Mouse (Mus musculus): Measurements from ENCODE around the gene Dock9.

Gene Dock9

GRCm38 (mm10) chr14:121791112-121791511 is 6.5 kb downstream of the Dock9 start:
- no peak for DNase-seq

GRCm38 (mm10) chr14:121789273-121789672 is 8.4 kb downstream of the Dock9 start:
- no peak for DNase-seq

DNA sequence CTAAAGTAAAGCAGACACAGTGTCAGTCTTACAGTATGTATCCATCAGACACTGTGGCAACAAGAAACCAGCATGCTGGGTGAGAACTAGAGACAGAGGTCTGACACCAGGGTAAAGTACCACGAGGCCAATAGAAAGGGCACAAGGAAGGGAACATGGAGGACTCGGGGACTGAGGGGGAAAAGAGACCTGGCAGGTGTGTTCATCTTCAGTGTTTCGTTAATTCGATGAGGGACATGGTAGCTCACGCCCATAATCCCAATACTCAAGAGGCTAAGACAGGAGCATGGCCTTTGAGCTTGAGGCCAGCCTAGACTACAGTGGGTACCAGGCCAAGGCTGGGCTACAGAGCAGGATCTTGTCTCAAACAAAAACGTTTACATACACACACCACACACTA is 9.2 kb downstream of the Dock9 start:
- no peak for DNase-seq

DNA sequence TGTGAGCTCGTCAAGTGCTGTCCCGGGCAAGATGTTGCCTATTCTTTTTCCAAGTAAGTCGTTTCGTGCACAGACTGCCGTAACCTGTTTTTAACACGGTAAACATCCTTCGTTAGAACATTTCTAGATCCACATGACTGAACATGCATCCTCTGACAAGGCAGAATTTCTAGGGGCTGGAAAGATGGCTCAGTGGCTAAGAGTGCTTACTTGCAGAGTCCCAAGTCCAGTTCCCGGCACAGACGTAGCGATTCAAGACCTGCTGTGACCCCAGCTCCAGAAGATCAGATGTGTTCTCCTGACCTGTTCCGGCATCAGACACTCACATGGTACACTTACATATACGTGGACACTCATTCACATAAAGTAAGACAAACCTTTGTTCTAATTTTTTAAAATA is 10.2 kb downstream of the Dock9 start:
- no peak for DNase-seq

- DNase-seq, result no peak
These were observed 10.7 kb downstream of the Dock9 start for GRCm38 (mm10) chr14:121786900-121787299.

GRCm38 (mm10) chr14:121785394-121785793 is 12.2 kb downstream of the Dock9 start:
- no peak for DNase-seq

DNA sequence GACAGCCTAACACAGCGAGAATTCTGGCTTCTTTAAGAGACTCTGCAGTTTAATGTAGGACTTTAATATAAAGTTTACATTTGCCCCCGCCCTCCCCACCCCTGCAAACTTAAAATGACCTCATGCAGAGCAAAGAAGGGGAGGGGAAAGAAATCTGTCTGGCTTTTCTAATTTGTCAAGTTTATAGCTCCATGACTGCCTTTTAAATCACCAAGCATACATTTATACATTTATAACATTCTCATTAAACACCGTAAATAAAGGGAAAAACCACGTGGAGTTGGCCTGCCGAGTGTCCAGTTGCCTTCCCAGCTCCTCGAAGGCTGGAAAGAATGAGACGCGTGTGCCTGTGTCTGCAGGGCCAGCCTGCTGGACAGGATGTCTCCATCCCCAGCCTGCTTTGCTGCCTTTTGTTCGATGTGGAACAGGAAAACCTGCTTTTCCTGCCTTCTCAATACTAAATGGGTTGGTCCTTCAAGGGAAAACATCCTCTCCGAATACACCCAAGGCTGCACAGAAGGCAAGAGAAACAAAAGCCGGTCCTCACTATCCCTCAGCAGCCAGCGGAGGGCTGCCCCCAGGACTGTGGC is 16.6 kb downstream of the Dock9 start:
- DNase-seq, result no peak

DNA sequence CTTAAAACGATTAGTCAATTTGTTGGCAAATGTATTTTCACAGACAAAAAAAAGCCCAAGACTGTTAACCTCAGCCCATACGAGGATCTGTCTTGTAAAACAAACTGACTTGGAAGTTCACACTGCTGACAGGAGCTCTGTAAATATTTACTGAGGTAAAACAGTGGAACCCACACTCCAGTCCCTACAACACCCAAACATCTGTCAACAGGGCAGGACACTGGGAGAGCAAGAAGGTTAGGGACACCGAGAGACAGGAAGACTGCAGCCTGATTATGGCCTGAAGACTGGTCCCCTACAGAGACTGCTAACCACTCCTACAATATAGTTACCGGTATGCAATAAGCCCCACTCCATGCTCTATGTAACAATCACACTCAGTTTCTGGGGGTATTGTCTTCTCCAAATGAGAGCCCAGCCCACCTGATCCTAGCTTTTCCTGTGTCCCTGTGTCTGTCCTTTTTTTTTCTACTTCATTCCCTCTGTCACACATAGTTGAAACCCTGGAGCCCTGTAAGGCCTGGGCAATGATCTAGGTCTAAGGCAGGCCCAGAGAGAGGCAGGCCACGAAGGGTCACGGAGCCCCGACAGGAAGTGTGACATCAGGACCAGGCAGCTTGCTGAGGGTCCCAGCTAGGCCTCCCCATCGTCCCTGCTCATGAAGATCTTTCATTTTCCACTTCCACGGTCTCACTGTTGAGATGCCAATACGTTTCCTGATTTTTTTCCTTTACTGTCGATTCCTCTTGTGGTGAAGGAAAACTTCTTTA is 17.3 kb downstream of the Dock9 start:
- no peak for DNase-seq

GRCm38 (mm10) chr14:121779620-121780019 is 18.0 kb downstream of the Dock9 start:
- no peak for DNase-seq

DNA sequence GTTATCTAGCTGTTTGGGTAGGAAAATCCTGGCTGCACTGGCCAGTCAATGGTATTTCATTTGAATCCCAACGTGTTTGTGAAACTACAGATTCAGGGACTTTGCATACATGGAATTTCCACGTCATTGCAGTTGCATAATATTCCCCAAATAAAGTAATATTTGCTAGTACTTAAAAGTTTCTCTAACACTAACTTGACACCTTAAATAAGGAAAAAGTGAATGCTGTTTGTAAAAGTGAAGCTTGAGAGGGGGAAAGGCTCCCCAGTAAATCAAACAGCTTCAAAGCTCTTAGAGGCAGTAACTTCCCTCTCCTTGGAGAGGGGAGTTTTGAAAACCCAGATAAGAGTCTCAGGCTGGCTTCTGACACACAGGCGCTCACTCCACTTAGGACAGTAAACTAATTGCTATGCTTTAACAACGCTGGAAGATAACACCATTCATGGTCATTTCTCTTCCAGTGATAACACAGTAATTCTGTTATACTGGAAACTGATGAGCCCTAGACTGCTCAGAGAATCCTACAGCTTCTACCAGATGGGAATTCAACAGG is 20.3 kb downstream of the Dock9 start:
- DNase-seq, result no peak

- no peak for DNase-seq
These were observed 20.9 kb downstream of the Dock9 start for GRCm38 (mm10) chr14:121776749-121777148.

GRCm38 (mm10) chr14:121762021-121762452 is 35.6 kb downstream of the Dock9 start:
- no peak for DNase-seq

DNA sequence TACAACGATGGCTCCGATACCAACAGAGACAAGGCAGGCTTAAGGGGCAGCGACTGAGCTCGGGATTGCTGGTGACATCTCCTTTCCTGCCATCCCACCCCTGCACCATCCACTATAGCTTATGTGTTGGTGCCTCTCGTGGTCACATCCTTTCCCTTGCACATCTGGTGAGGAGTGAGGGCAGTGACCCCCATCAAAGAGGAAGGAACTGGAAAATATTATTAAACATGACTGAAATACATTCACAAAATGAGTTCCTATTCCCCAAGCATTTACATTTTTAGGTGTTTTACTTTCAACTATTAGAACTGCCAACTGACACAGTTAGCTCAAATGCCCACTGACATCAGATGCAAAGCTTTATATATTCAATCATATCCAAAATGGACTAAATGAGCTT is 37.2 kb downstream of the Dock9 start:
- DNase-seq, result no peak

GRCm38 (mm10) chr14:121754110-121754509 is 43.5 kb downstream of the Dock9 start:
- DNase-seq, result no peak

GRCm38 (mm10) chr14:121752686-121753426 is 44.8 kb downstream of the Dock9 start:
- no peak for DNase-seq

DNA sequence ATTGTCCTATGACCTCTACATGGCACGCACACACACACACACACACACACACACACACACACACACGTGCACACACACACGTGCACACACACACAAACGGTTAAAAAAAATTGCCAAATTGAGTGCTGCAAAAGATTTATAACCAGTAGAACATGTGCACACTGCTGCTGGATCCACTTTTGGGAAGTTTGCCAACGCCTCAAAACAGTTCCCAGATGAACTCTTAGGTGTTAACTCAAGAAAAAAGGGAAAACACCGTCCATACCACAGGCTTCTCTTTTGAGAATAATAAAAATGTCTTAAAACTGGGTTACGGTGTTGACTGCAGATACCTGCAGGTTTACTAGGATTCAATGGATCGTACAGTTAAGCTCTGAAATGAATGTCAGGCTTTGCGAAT is 48.0 kb downstream of the Dock9 start:
- no peak for DNase-seq

- no peak for DNase-seq
These were observed 48.6 kb downstream of the Dock9 start for GRCm38 (mm10) chr14:121749084-121749483.

- DNase-seq, result no peak
These were observed 50.3 kb downstream of the Dock9 start for GRCm38 (mm10) chr14:121747360-121747759.

- no peak for DNase-seq
These were observed 53.7 kb downstream of the Dock9 start for GRCm38 (mm10) chr14:121743787-121744417.

GRCm38 (mm10) chr14:121738431-121739403 is 58.9 kb downstream of the Dock9 start:
- no peak for DNase-seq

GRCm38 (mm10) chr14:121737277-121737676 is 60.4 kb downstream of the Dock9 start:
- DNase-seq, result no peak

GRCm38 (mm10) chr14:121735678-121736077 is 62.0 kb downstream of the Dock9 start:
- no peak for DNase-seq

Measured in spleen, adult 18-20 months (tissue).